Mouse (Mus musculus): ENCODE data around the gene Arl2bp.

DNA sequence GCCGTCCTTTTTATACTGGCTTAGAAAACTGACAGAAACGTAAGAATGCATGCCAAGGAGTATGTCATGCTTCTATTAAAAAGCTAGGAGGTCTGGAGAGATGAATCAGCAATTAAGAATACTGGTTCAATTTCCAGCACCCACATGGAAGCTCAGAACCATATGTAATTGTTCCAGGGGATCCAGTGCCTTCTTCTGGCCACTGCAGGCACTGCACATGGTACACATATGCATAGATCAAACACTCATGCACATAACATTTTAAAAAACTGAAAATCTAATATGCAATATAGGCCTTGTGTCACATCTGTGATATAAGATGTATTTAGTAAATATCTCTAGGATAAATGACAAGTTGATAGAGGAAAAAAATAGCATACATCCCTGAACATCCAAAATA is 8.4 kb upstream of the Arl2bp start:
- TF ChIP-seq HCFC1 (IDR thresholded peaks at IDR 0.05; ENCODE audit: borderline replicate concordance, insufficient read depth, low read length) (no peak), ZNF384 (IDR thresholded peaks at IDR 0.05; ENCODE audit: low read depth, low read length) (no peak), CHD2 (IDR thresholded peaks at IDR 0.05; ENCODE audit: low read depth, low read length) (no peak), MAFK (IDR thresholded peaks at IDR 0.05; ENCODE audit: insufficient read depth, low read depth, low read length) (no peak), ZC3H11A (IDR thresholded peaks at IDR 0.05; ENCODE audit: borderline replicate concordance, low read depth, low read length) (no peak)

Measured in ES-E14 (cell line).